Mouse (Mus musculus): ENCODE data around the gene Zfp579.

Zfp579 gene

GRCm38 (mm10) chr7:5015118-5016001 lies 19.4 kb upstream of the Zfp579 start, which contains the start of gene Gm44973:
Gene Gm44973, plus strand, starts transcription at chr7:5015496.
- WGBS: under 1% methylated on average over 75 of the region's 76 CpGs

- under 1% methylated on average over 42 of the region's 42 CpGs for WGBS
Measured at GRCm38 (mm10) chr7:5014251-5015117, 18.5 kb upstream of the Zfp579 start, which contains the start of the genes Zfp524 and Fiz1. Gene Zfp524, plus strand, starts transcription at chr7:5014415. Gene Fiz1, minus strand, starts transcription at chr7:5014697.

- 90% methylated on average over 27 of the region's 27 CpGs for WGBS
Measured at GRCm38 (mm10) chr7:5012681-5013513, 16.9 kb upstream of the Zfp579 start.

- 98% methylated on average over 26 of the region's 26 CpGs for WGBS
Measured at GRCm38 (mm10) chr7:5008229-5008628, 12.3 kb upstream of the Zfp579 start.

- whole genome bisulfite sequencing: 56% methylated on average over 8 of the region's 8 CpGs
Measured at GRCm38 (mm10) chr7:5002876-5003275, 6.9 kb upstream of the Zfp579 start.

- WGBS: 48% methylated on average over 2 of the region's 2 CpGs
Measured at GRCm38 (mm10) chr7:4999876-5000275, 3.9 kb upstream of the Zfp579 start.

GRCm38 (mm10) chr7:4996934-4997333 lies 976 bp upstream of the Zfp579 start:
- WGBS: 37% methylated on average over 8 of the region's 8 CpGs

GRCm38 (mm10) chr7:4995268-4996002 lies 523 bp downstream of the Zfp579 start:
- WGBS: 5% methylated on average over 19 of the region's 19 CpGs

GRCm38 (mm10) chr7:4993999-4994788 lies 1.8 kb downstream of the Zfp579 start:
- 67% methylated on average over 59 of the region's 59 CpGs for WGBS

GRCm38 (mm10) chr7:4993347-4993998 lies 2.5 kb downstream of the Zfp579 start:
- 59% methylated on average over 55 of the region's 55 CpGs for WGBS

GRCm38 (mm10) chr7:4988250-4988649 lies 7.7 kb downstream of the Zfp579 start:
- WGBS: 57% methylated on average over 2 of the region's 2 CpGs

GRCm38 (mm10) chr7:4976832-4977231 lies 19.1 kb downstream of the Zfp579 start:
- WGBS: 93% methylated on average over 7 of the region's 7 CpGs

- 63% methylated on average over 4 of the region's 4 CpGs for WGBS
Measured at GRCm38 (mm10) chr7:4975455-4975854, 20.5 kb downstream of the Zfp579 start.

- 53% methylated on average over 18 of the region's 18 CpGs for WGBS
Measured at GRCm38 (mm10) chr7:4972321-4973047, 23.5 kb downstream of the Zfp579 start.

GRCm38 (mm10) chr7:4971710-4972109 lies 24.2 kb downstream of the Zfp579 start:
- WGBS: 48% methylated on average over 7 of the region's 7 CpGs

- 44% methylated on average over 6 of the region's 6 CpGs for WGBS
Measured at GRCm38 (mm10) chr7:4971068-4971467, 24.9 kb downstream of the Zfp579 start, which contains the start of gene Sbk3. Gene Sbk3, minus strand, starts transcription at chr7:4971168.

GRCm38 (mm10) chr7:4964988-4965387 lies 31.0 kb downstream of the Zfp579 start:
- WGBS: 85% methylated on average over 5 of the region's 5 CpGs

- 9% methylated on average over 10 of the region's 10 CpGs for WGBS
Measured at GRCm38 (mm10) chr7:4964272-4964671, 31.7 kb downstream of the Zfp579 start, which contains the start of gene Sbk2. Gene Sbk2, minus strand, starts transcription at chr7:4964406.
